Comparison of ENCODE assay signal across 8 mouse cellular contexts in the genomic region with DNA sequence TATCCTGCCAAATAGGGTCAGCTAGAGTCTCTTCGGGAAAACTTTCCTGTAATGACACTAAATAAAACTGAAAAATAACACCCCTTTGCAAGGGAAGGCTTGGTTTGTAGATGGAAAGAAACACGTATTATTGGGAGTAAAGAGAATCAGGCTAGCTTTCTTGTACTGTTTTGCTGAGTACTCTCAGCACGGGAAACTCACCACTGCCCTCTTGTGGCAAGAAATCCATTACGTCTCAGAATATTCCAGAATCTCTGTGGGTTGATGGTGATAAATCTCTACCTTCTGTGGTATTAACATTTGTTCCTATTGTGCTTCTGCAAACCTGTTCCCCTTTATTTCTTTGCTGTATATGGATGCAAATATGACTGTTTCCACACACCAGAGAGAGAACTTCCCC.
DNase-seq lines count a peak whose midpoint lies in the region; ATAC-seq and TF ChIP-seq lines count a peak whose summit lies in the region.

No protein-coding gene starts in this region.

- 31% methylated on average over 4 of the region's 4 CpGs for WGBS in liver, adult 2 months
- 25% methylated on average over 4 of the region's 4 CpGs for WGBS in liver, embryonic 11.5 days

- no peak for ATAC-seq in liver, embryonic 11.5 days (replicated peaks; ENCODE audit: low FRiP score)
- no peak for ATAC-seq in erythroblast, adult 5-6 weeks (replicated peaks; ENCODE audit: low FRiP score, poor library complexity, severe bottlenecking)

- no peak overlapping the region for H3K4me2 ChIP-seq in liver, embryonic 11.5 days

- no peaks in the 10 kb centered on the region for H3K9me3 ChIP-seq in liver, embryonic 11.5 days (ENCODE audit: control insufficient read depth, low read length)

- DNase-seq in liver, adult 2 months (ENCODE audit: extremely low read depth, low read depth, low spot score) = peak; percentile 30
- DNase-seq in liver, embryonic 11.5 days (ENCODE audit: low spot score) = no peak
- DNase-seq in adipocyte (ENCODE audit: low spot score) = peak; percentile 75
- DNase-seq in cerebellum, adult 9-11 months = peak; percentile 23
- peak; percentile 23 to 29 for DNase-seq in heart, postnatal 36 days
- DNase-seq in left cerebral cortex, postnatal 36 days (ENCODE audit: low spot score in 2 of 2) = peak; percentile 24 to 57
- peak; percentile 76 to 79 for DNase-seq in right cerebral cortex, adult 2 months (ENCODE audit: low spot score in 2 of 2)

- no peak overlapping the region for H3K27ac ChIP-seq in liver, adult 2 months (replicated peaks; ENCODE audit: insufficient read depth, low read depth, low read length)
- no peak overlapping the region for H3K27ac ChIP-seq in liver, embryonic 11.5 days (ENCODE audit: low read depth, low read length)

- TF ChIP-seq POLR2A in liver, adult 2 months (IDR thresholded peaks at IDR 0.05; ENCODE audit: extremely low read depth, insufficient read depth, low read length) = no peak

- H3K36me3 ChIP-seq in liver, adult 2 months (ENCODE audit: control insufficient read depth, insufficient read depth, low read length) = no peaks in the 10 kb centered on the region
- no peaks in the 10 kb centered on the region for H3K36me3 ChIP-seq in liver, embryonic 11.5 days (ENCODE audit: control insufficient read depth, insufficient read depth, low read length)

- peak; percentile 55 for TF ChIP-seq CTCF in liver, adult 2 months (IDR thresholded peaks at IDR 0.05; ENCODE audit: low read depth, low read length)

- no peak overlapping the region for H3K9ac ChIP-seq in liver, adult 2 months (ENCODE audit: low read depth, low read length)
- no peak overlapping the region for H3K9ac ChIP-seq in liver, embryonic 11.5 days (ENCODE audit: low read depth, low read length)

- 0 out of 2 replicates have a peak, but pooled peaks cover 2% of the 10 kb centered on the region for H3K27me3 ChIP-seq in liver, adult 2 months (ENCODE audit: control insufficient read depth, insufficient read depth, low read length)
- H3K27me3 ChIP-seq in liver, embryonic 11.5 days (replicated peaks; ENCODE audit: control insufficient read depth, insufficient read depth, low read length) = no peaks in the 10 kb centered on the region

- intact Hi-C loops in heart, postnatal 36 days (cut with DNase I) = loop anchor here (5.0 kb wide), 1 partner anchor 533 kb away; no protein-coding TSS in a partner anchor
- intact Hi-C loops in left cerebral cortex, postnatal 36 days (cut with DNase I) = loop anchor here (5.0 kb wide), 1 partner anchor 113 kb away; no protein-coding TSS in a partner anchor

- no peaks in the 10 kb centered on the region for H3K4me1 ChIP-seq in liver, adult 2 months (ENCODE audit: control insufficient read depth, insufficient read depth, low read length)
- no peaks in the 10 kb centered on the region for H3K4me1 ChIP-seq in liver, embryonic 11.5 days (replicated peaks; ENCODE audit: control insufficient read depth, insufficient read depth, low read length)

- H3K4me3 ChIP-seq in liver, adult 2 months (ENCODE audit: insufficient read depth, low read depth, low read length) = no peak overlapping the region
- no peak overlapping the region for H3K4me3 ChIP-seq in liver, embryonic 11.5 days (ENCODE audit: low read depth, low read length)

- H3K79me2 ChIP-seq in liver, adult 2 months (ENCODE audit: control insufficient read depth, insufficient read depth, low read length) = no peaks in the 10 kb centered on the region
